ENCODE assay signal across 11 mouse cellular contexts in genomic region chr5:88952757-88953577, GRCm38 (mm10).
DNase-seq lines count a peak whose midpoint lies in the region; ATAC-seq and TF ChIP-seq lines count a peak whose summit lies in the region.
"Had no signal": no experiment of that assay in that cellular context is flagged by ENCODE, and none has a peak within 500 bp of the region (broad histone marks: within the 10 kb centered on the region; RNA-seq: fewer than 3 reads in every experiment).

No protein-coding gene starts in this region.

- H3K27me3 ChIP-seq in lung, postnatal 0 days (replicated peaks; ENCODE audit: insufficient read depth, low read length) = no peaks in the 10 kb centered on the region
- no peaks in the 10 kb centered on the region for H3K27me3 ChIP-seq in forebrain, postnatal 0 days (ENCODE audit: insufficient read depth, low read length)

- 0 out of 2 replicates have a peak overlapping the region, but pooled peaks have one; percentile 17 for H3K4me2 ChIP-seq in lung, postnatal 0 days (replicated peaks; ENCODE audit: low read depth, low read length)
- no peak overlapping the region for H3K4me2 ChIP-seq in forebrain, postnatal 0 days (ENCODE audit: low read depth)
- H3K4me2 ChIP-seq: heart, embryonic 11.5 days had no signal

- no peaks in the 10 kb centered on the region for H3K4me1 ChIP-seq in lung, postnatal 0 days (ENCODE audit: insufficient read depth, low read depth, low read length)
- no peaks in the 10 kb centered on the region for H3K4me1 ChIP-seq in forebrain, postnatal 0 days (ENCODE audit: insufficient read depth)

- WGBS in lung, postnatal 0 days = 57% methylated on average over 17 of the region's 17 CpGs
- 86% methylated on average over 17 of the region's 17 CpGs for WGBS in forebrain, postnatal 0 days

- no peak overlapping the region for H3K4me3 ChIP-seq in lung, postnatal 0 days (ENCODE audit: low read depth, low read length)
- no peak overlapping the region for H3K4me3 ChIP-seq in forebrain, postnatal 0 days (ENCODE audit: low read depth, low read length)

- H3K9ac ChIP-seq in lung, postnatal 0 days (replicated peaks; ENCODE audit: low read depth) = no peak overlapping the region
- H3K9ac ChIP-seq in forebrain, postnatal 0 days = no peak overlapping the region

- DNase-seq in heart, adult 11 months = peak; percentile 74
- no peak for DNase-seq in heart, postnatal 4 days
- no peak for DNase-seq in lung, postnatal 0 days (ENCODE audit: low spot score)
- DNase-seq in lung, adult 18-20 months = no peak
- no peak for DNase-seq in forebrain, postnatal 0 days
- DNase-seq in cerebellum, adult 8-10 months = no peak
- DNase-seq: left cerebral cortex, postnatal 4 days had no signal

- TF ChIP-seq EP300 in lung, postnatal 0 days (IDR thresholded peaks at IDR 0.05) = no peak

- H3K27ac ChIP-seq in lung, postnatal 0 days (ENCODE audit: low read length) = no peak overlapping the region
- no peak overlapping the region for H3K27ac ChIP-seq in forebrain, postnatal 0 days (ENCODE audit: low read depth, low read length)

- ATAC-seq in lung, postnatal 0 days = no peak
- peak; percentile 82 for ATAC-seq in granulocyte monocyte progenitor cell, adult 5-6 weeks (replicated peaks; ENCODE audit: poor library complexity, severe bottlenecking)
- ATAC-seq in megakaryocyte-erythroid progenitor cell, adult 5-6 weeks (replicated peaks; ENCODE audit: low FRiP score, low TSS enrichment, poor library complexity, severe bottlenecking) = peak; percentile 80
- ATAC-seq in forebrain, postnatal 0 days = no peak
- ATAC-seq: forebrain, embryonic 14.5 days had no signal

- no peaks in the 10 kb centered on the region for H3K9me3 ChIP-seq in lung, postnatal 0 days (ENCODE audit: low read length)
- H3K9me3 ChIP-seq in forebrain, postnatal 0 days (ENCODE audit: low read length) = no peaks in the 10 kb centered on the region

- TF ChIP-seq CTCF in lung, postnatal 0 days (IDR thresholded peaks at IDR 0.05) = no peak
- TF ChIP-seq CTCF in forebrain, postnatal 0 days (IDR thresholded peaks at IDR 0.05; ENCODE audit: low read depth) = no peak

- no peaks in the 10 kb centered on the region for H3K36me3 ChIP-seq in lung, postnatal 0 days (ENCODE audit: insufficient read depth, low read length)
- H3K36me3 ChIP-seq in forebrain, postnatal 0 days (ENCODE audit: insufficient read depth) = no peaks in the 10 kb centered on the region

Comparison
In these comparisons a context has a peak if more than half of its experiments do, and no peak if none do; other contexts are left out.
1. ATAC-seq: peak in granulocyte monocyte progenitor cell, adult 5-6 weeks (single experiment) and megakaryocyte-erythroid progenitor cell, adult 5-6 weeks (single experiment); none in lung, postnatal 0 days (single experiment) and forebrain, postnatal 0 days (single experiment).